Mouse (Mus musculus) liver, adult 2 months (tissue): ENCODE measurements around the gene Polr2f.

ENCODE experiments used
- CTCF ChIP-seq: fragments of 200-500 bp; IDR thresholded peaks from 2 replicates; pipeline ENCODE4 v1.5.1; 2011; ENCODE audit warnings: low read depth, low read length, control low read depth
- POLR2A ChIP-seq: fragments of 200-500 bp; IDR thresholded peaks from 2 replicates; pipeline ENCODE4 v1.6.1; 2011; ENCODE audit warnings: low read length, control low read depth; ENCODE audit not compliant: insufficient read depth; ENCODE audit errors: extremely low read depth

DNA sequence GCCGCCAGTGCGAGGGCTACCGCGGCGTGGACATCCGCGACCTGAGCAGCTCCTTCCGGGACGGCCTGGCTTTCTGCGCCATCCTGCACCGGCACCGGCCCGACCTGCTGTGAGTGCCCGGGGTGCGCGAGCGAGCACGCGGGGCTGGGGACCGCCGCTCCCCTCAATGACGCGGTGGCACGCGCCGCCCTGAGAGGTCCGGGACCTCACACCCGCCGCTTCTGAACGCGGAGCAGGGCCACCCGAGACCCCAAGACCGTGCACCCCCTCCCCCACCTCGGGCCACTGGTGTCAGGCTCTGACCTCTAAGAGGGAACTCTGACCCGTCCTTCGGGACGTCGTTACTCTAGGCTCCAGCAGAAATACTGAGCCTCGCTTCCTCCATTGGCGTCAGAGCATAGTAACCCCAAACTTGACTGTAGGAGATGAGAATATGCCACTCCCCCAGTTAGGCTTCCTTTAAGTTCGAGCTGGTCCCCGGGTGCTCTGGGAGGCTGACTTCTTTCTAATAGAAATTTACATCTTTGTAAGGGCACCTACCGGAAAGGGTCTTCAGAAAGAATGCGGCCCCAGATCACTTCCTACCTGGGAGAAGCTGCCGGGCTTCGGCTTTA lies 31.4 kb upstream of the Polr2f start:
- TF ChIP-seq CTCF (no peak), POLR2A (no peak)
